Mouse (Mus musculus) adrenal gland, postnatal 36 days (tissue): ENCODE measurements at regions not wholly inside any gene's neighbourhood (a gene's known extent, or its start where the extent isn't known, plus 50 kb on each side); places are given as distances from the start of the nearest gene placed in this dataset.

Source experiments
- DNase-seq, 2 experiments: peaks; one replicate each; pipeline ENCODE4 v3.0.0; 2021; ENCODE audit warnings: mixed read lengths in 1 of 2

GRCm38 (mm10) chr17:41990804-41991203 lies 324.9 kb upstream of the Ptchd4 start:
- DNase-seq, result no peak

GRCm38 (mm10) chr17:42008415-42008814 lies 307.3 kb upstream of the Ptchd4 start:
- DNase-seq, result no peak

GRCm38 (mm10) chr17:42024295-42024694 lies 291.5 kb upstream of the Ptchd4 start:
- no peak for DNase-seq

DNA sequence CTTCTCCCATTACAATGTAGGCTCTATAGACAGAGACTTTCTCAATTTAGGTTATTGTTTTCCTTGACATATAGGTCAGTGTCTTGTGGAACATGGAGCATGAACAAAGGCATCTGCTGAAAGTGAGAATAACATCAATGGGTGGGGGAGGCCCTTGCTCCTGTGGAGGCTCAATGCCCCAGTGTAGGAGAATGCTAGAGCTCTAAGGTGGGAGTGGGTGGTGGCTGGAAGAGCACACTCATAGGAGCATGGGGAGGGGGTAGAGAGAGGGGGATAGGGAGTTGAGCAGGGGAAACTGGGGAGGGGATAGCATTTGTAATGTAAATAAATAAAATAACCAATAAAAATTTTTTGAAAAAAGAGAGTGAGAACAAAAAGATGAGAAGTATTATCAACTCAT lies 288.5 kb upstream of the Ptchd4 start:
- DNase-seq, result no peak

DNA sequence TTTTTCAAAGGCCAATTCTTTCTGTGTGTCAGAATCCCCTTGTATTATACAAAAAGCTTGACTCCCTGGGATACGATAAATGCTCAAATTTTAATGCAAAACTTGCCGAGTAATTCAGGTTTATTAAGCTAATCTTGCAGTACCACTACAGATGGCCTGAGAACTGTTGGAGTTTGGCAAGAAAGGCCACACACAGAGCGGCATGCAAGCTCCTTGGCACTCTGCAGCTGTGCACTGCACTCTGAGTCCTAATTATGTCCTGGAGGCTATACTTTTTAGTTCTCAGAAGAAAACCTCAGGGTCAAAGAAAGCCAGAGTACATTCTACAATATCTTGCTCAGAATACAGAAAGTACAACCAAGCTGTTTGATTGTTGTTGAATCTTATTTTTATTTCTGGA lies 286.3 kb upstream of the Ptchd4 start:
- DNase-seq, result no peak

- no peak for DNase-seq
Measured at GRCm38 (mm10) chr17:42037089-42037488, 278.7 kb upstream of the Ptchd4 start.

DNA sequence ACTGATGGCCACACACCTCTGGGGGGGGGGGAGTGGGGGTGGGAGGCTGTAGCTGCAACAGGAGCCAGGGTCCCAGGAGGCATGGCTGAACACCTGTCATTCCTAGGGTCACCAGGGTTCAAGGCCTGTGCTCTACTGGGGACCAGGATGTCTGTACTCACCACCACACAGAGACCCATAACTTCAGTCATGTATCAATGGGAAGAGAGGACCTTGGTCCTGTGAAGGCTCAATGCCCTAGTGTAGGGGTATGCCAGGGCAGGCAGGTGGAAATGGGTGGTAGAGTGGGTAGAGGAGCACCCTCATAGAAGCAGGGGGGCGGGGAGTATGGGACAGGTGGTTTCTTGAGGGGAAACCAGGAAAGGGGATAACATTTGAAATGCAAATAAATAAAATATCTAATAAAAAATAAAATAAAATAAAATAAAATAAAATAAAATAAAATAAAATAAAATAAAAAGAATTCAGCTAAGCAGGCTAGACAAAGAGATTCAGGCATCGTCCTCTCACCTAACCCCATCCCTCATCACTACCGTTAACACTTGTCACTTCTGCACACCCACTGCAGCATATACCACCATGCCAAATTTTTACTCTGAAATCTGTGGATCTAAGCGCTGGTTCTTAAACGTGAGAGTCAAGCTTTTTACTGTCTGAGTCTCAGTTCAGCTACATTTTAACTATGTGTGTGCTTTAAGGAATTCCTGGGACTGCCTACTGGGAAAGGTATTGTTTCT lies 265.8 kb upstream of the Ptchd4 start:
- DNase-seq, result no peak

DNA sequence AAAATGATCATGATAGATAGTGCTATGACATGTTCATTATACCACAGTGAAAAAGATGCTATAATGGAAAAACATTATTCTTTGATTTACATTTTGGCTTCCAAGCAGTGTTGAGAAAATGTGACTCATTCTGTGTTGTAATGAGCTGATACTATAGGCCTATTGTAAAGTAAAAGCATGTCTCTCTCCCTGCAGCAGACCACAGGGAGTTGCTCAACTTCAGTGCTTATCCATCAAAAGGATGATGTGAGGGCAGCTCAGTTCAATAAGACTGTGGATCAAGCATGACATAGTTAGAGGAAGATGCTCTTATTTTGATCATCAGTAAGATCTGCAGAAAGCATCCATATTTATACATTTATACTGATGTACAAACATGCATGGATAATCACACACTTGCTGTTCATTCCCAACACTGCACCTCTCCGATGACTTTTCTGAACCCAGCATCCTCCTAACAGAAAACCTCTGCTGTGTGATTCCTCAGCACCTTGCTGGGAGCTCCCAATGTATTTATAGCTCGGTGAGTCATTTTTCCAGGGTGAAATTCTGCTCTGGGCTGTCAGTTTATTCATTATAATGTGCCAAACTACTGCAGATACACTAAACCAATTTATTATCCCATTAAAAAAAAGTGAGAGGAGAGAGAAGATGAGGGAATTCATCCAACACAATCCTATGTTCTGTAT lies 224.8 kb upstream of the Ptchd4 start:
- DNase-seq, result no peak

DNA sequence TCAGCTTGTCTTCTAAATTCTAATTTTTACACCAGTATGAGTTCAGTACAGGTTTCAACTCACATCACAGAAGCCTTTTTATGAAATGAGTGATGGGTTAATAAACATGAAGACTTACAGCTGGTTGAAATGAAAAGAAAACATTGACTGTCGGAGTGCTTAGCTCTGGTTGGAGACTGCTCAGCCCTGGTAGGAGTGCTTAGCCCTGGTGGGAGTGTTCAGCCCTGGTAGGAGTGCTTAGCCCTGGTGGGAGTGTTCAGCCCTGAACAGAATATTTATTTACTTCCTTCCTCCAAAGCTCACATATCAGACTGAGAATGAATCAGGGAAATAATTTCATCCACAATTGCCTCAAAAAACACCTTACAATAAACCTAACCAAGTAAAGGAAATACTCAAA lies 202.1 kb upstream of the Ptchd4 start:
- no peak for DNase-seq

DNA sequence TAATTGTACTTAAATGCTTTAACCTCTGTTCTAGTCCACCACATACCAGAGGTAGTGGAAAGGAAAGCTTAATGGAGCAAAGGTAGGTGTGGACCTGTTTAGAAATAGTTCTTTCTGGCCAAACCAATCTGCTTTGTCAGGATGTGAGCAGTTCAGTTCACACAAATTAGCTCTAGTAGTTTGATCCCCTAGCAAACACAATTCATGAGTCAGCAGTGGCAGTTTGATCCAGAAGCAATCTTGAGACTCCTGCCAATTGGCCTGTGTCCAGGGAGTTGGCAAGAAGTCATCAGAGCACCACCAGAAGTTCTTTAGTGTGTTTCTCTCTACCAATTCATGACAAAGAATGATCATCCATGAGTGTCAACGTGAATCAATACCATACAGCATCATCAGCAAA lies 195.0 kb upstream of the Ptchd4 start:
- DNase-seq, result peak; percentile 12 to 34

GRCm38 (mm10) chr17:42126488-42127237 lies 189.1 kb upstream of the Ptchd4 start:
- peak; percentile 25 to 34 for DNase-seq

GRCm38 (mm10) chr17:42169391-42170018 lies 146.2 kb upstream of the Ptchd4 start:
- no peak for DNase-seq

GRCm38 (mm10) chr17:42188531-42188930 lies 127.2 kb upstream of the Ptchd4 start:
- no peak for DNase-seq

GRCm38 (mm10) chr17:42190206-42190902 lies 125.4 kb upstream of the Ptchd4 start:
- no peak for DNase-seq
